Mouse (Mus musculus): Measurements from ENCODE around the gene Twsg1.

GRCm38 (mm10) chr17:65959011-65959410 lies 8.0 kb upstream of the Twsg1 start:
- TF ChIP-seq POLR2A (IDR thresholded peaks at IDR 0.05; ENCODE audit: borderline replicate concordance, control insufficient read depth, low read depth, low read length) (no peak), CTCF (IDR thresholded peaks at IDR 0.05; ENCODE audit: control insufficient read depth, insufficient read depth, low read length) (no peak)
